Mouse (Mus musculus) liver, adult 2 months (tissue): ENCODE results near the gene Plekhg5.

Experiments
- CTCF ChIP-seq: fragments of 200-500 bp; IDR thresholded peaks from 2 replicates; pipeline ENCODE4 v1.5.1; 2011; ENCODE audit warnings: low read depth, low read length, control low read depth
- POLR2A ChIP-seq: fragments of 200-500 bp; IDR thresholded peaks from 2 replicates; pipeline ENCODE4 v1.6.1; 2011; ENCODE audit warnings: low read length, control low read depth; ENCODE audit not compliant: insufficient read depth; ENCODE audit errors: extremely low read depth

GRCm38 (mm10) chr4:152124361-152124961 lies 52.2 kb downstream of the Plekhg5 start:
- TF ChIP-seq CTCF (no peak), POLR2A (no peak)
